Mouse (Mus musculus) thymus, adult 18-20 months (tissue): ENCODE data around the gene Ifna14.
"Not testable (repeated sequence)": the region's sequence is repeated elsewhere in the genome, so short reads cannot be mapped to it uniquely, and the experiment has no call there.

Experiments used
- DNase-seq, 2 experiments: peaks; one replicate each; pipeline ENCODE4 v3.0.0; 2022; ENCODE audit warnings: mixed read lengths in 2 of 2

Gene Ifna14

GRCm38 (mm10) chr4:88571698-88572097, at the start of gene Ifna14:
Gene Ifna14, minus strand, starts transcription at chr4:88571798.
- DNase-seq, result no peak

GRCm38 (mm10) chr4:88603276-88603675, 31.7 kb upstream of the Ifna14 start, which contains the start of gene Ifna12:
Gene Ifna12, minus strand, starts transcription at chr4:88603376.
- no peak for DNase-seq

- no peak for DNase-seq
Measured at GRCm38 (mm10) chr4:88592285-88592684, 20.7 kb upstream of the Ifna14 start, which contains the start of gene Ifna9. Gene Ifna9, minus strand, starts transcription at chr4:88592385.

GRCm38 (mm10) chr4:88561791-88562190, 9.8 kb downstream of the Ifna14 start:
- no peak for DNase-seq

GRCm38 (mm10) chr4:88558145-88558544, 13.5 kb downstream of the Ifna14 start, which contains the start of gene Ifna15:
Gene Ifna15, minus strand, starts transcription at chr4:88558245.
- DNase-seq, result not testable (repeated sequence)

GRCm38 (mm10) chr4:88550161-88550945, 21.2 kb downstream of the Ifna14 start:
- DNase-seq, result peak; percentile 42 to 51

GRCm38 (mm10) chr4:88547986-88548385, 23.6 kb downstream of the Ifna14 start:
- DNase-seq, result no peak

- no peak for DNase-seq
Measured at GRCm38 (mm10) chr4:88543649-88544234, 27.9 kb downstream of the Ifna14 start.

GRCm38 (mm10) chr4:88537328-88537727, 34.3 kb downstream of the Ifna14 start:
- no peak for DNase-seq

- no peak for DNase-seq
Measured at GRCm38 (mm10) chr4:88536640-88537039, 35.0 kb downstream of the Ifna14 start.

- no peak for DNase-seq
Measured at GRCm38 (mm10) chr4:88535742-88536141, 35.9 kb downstream of the Ifna14 start.

- no peak for DNase-seq
Measured at GRCm38 (mm10) chr4:88534903-88535302, 36.7 kb downstream of the Ifna14 start.

- no peak for DNase-seq
Measured at GRCm38 (mm10) chr4:88533499-88533898, 38.1 kb downstream of the Ifna14 start.

- DNase-seq, result no peak
Measured at GRCm38 (mm10) chr4:88530892-88531291, 40.7 kb downstream of the Ifna14 start.

- DNase-seq, result no peak
Measured at GRCm38 (mm10) chr4:88530271-88530670, 41.3 kb downstream of the Ifna14 start.

- DNase-seq, result no peak
Measured at GRCm38 (mm10) chr4:88526379-88527049, 45.1 kb downstream of the Ifna14 start.

- no peak for DNase-seq
Measured at GRCm38 (mm10) chr4:88525393-88525792, 46.2 kb downstream of the Ifna14 start.

- no peak for DNase-seq
Measured at GRCm38 (mm10) chr4:88523241-88523640, 48.4 kb downstream of the Ifna14 start.

- DNase-seq, result no peak
Measured at GRCm38 (mm10) chr4:88522674-88523073, 48.9 kb downstream of the Ifna14 start, which contains the start of gene Ifnb1. Gene Ifnb1, minus strand, starts transcription at chr4:88522774.
